Mouse (Mus musculus): ENCODE data around the gene Fli1.
A peak's percentile ranks its signal among the peaks of the same experiment; 100 is the strongest.

Gene Fli1

DNA sequence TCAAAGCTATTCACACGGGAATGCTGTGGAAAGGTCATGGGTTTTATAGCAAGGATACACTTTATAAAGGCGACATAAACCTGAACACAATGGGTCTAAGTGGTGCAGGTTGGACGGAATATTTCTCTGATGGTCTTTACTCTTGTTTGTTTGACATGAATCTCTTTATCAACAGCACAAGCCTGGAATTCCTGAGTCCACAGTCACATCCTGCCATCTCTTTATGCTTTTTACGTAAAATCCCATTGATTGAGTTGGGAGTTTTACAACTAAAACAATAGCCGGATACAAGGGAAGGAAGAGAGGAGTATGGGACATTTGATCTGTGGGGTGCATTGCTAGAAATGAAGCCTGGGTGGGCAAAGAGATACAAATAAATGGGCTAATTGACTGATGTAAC is 16.9 kb downstream of the Fli1 start:
- DNase-seq (ENCODE audit: inconsistent age in 2 of 2, low spot score in 1 of 2) = peak in 1 of 2 experiments; percentile 41

DNA sequence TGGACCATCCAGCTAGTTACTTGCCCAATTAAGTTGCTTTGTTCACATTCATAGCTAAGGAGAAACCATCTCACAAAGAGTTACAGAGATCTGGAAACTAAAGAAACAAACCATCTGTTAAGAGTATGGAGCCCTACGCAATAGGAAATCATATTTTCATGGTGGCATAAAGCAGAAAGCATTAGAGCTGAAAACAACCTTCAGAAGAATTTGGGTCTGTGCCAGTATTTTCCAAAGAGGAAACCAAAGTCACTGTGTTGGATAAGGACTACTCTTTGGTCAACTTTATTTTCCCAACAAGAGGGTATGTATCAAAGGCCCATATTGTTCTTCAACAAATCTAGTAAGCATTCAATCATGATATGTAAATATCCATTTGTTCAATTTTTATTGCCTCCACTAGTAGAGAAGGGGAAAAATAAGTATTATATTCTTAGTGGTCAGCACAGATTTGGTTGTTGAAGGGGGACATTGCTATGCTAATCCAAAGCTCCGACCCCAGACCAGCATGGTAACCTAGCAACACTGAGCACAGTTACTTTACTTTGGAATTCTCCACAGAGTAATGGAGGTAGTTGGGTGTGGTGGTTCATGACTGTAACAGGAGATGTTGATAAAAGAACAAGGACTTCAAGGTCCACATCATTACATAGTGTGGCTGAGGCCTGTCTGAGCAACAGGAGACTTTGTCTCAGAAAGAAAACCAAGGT is 20.0 kb downstream of the Fli1 start:
- DNase-seq (ENCODE audit: inconsistent age in 2 of 2, low spot score in 1 of 2) = no peak

DNA sequence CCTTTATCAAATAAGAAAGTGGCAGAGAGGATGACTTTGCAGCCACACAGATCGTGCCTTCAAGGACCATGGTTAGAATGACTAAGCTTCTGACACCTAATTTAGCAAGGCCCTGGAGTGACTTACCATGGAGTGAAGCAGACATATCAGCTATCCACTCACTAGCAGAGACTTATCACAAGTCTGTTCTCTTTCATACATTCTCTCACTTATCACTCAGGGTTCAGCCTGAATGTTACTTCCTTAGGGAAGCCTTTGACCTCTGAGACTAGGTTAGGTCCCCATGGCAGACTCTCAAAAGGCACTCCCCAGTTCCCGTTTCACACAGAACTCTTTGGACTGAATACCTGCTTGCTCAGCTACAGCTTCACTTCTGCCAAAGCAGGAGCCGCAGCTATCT is 21.3 kb downstream of the Fli1 start:
- DNase-seq (ENCODE audit: inconsistent age in 2 of 2, low spot score in 1 of 2) = no peak

DNA sequence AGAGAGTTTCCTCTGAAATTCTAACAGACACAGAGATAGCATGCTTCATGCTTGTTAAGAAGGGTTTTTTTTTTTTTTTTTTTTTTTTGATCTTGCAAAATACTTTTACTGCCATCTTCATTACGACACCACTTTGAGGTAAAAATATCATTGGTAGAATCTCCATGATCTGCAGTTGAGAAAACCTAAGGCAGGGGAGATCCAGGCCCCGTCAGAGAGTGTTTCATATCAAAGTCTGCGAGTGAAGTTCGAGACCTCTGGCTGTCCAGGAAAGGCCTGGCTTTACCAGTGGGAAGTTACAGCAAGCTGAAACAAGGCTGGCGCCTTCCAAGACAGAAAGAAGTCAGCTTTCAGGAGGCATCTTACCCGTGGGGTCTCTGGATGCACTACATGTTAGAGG is 21.8 kb downstream of the Fli1 start:
- no peak for DNase-seq (ENCODE audit: inconsistent age in 2 of 2, low spot score in 1 of 2)

DNA sequence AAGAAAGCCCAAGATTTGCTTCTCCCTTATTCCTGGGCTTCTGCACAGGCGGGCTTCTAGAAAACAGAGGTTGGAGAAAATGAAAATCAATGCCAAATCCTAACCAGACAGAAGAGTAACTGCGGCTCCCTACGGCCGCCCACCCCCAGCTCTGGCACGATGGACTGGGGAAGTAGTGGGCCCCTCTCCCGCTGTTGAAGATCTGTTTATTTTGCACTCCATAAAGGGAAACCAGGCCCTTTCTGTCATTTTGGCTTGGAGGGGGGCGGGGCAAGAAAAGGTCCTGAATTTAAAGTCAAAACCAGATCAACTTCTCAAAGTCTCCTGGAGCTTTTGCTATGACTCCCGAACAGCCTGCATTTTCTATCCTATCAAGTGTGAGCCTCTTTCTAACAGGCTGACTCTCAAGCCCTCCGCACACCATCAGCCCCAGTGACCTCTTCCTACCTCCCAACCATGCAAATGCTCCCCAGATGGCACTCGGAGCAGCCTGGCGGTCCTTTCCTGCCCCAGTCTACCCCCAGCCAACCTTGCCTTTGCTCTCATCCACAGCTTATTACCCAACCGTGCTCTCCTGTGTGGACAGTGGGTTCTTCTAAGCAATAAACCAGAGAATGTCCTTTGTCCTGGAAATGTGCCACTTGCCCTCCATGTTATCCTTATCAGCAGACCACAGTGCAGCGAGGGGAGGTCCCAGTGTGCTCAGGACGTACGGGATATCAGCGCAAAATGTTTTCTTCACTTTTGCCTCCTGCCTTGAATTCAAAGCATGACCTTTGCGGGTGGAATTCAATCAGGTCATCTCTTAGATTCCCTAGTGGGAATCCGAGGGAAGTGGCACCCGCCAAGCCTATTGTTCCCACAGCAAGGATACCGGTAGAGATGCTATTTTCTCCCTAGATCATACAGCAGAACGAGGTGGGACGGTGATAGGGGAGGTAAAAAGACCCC is 23.3 kb downstream of the Fli1 start:
- peak in 1 of 2 experiments; percentile 61 for DNase-seq (ENCODE audit: inconsistent age in 2 of 2, low spot score in 1 of 2)

DNA sequence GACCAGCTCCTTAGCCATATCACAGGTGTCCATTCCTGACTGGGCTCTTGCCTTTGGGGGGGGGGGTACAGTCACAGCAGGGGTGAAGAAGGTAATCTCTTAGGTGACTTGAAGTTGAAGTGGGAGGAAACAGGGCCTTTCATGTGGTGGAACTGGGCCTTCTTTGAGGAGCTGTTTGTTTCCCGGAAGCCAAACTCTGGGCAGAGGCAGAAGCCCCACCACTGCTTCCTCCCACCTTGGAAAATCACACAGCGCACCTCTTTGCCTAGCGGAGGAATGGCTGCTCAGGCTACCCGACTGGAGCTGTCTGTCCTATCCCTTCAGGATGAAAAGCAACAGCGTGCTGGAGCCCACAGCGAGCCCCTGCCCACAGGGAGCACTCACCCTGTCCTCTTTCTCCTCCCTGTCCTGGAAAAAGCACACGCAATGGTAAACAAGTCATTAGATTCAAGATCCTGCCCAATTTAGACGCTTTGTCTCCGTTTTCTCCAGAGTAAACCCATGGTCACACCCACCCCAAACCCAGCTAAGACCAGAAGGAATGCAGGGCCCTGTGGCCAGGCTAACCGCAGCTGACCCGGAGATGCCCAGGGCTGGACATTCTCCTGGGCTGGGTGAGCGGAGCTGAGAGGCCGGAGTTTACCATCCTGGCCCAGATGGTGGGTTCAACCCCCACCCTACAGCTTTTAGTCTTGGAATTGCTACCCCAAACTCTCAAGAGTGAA is 24.1 kb downstream of the Fli1 start:
- no peak for DNase-seq (ENCODE audit: inconsistent age in 2 of 2, low spot score in 1 of 2)

DNA sequence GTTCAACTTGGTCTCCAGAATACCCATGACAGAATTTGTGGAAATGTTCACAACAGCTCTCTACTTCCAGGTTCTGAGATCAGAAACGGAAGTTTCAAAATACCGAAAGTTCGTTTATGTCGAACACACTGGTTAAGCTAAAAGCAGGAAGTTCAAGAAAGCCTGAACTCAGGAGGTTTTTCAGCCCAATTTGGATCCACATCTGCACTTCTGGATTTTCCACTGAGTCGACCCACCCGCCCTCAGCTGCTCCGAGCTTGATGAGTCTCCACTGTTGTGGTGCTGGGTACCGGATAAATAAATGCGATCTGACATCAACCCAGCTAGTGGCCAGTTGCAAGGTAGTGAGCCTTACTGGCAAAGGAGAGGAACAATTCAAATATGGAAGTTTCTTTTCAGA is 26.0 kb downstream of the Fli1 start:
- peak in 1 of 2 experiments; percentile 57 for DNase-seq (ENCODE audit: inconsistent age in 2 of 2, low spot score in 1 of 2)

DNA sequence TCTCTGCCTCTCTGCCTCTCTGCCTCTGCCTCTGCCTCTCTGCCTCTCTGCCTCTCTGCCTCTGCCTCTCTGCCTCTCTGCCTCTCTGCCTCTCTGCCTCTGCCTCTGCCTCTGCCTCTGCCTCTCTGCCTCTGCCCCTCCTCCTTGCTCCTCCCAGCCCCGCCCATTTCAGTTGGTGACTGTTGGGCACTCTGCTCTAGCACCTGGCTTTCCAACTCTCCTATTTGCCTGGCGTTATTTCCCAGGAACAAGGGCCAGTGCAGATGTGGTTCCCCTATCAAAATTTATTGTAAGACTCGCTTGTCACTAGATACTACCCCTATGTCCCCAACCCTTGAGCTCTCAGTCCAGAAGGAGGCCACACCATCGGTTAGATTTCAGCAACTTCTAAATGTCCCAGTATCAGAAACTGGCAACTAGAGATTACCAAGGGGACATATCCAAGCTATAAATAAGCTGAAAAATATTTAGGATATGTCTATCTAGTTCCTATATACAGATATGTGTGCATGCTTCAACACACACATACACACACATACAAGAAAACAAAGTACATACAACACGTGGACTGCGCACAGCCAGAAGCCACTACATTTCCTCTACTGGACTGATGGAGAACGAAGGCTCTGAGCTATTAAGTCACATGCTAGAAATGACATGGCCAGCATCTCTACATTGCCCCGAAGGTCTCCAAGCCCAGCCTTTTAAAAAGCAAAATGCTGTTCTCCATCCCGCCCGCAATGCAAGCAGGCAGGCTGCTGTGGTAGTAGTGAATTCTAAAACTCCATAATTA is 26.6 kb downstream of the Fli1 start:
- peak in 1 of 2 experiments; percentile 41 for DNase-seq (ENCODE audit: inconsistent age in 2 of 2, low spot score in 1 of 2)

DNA sequence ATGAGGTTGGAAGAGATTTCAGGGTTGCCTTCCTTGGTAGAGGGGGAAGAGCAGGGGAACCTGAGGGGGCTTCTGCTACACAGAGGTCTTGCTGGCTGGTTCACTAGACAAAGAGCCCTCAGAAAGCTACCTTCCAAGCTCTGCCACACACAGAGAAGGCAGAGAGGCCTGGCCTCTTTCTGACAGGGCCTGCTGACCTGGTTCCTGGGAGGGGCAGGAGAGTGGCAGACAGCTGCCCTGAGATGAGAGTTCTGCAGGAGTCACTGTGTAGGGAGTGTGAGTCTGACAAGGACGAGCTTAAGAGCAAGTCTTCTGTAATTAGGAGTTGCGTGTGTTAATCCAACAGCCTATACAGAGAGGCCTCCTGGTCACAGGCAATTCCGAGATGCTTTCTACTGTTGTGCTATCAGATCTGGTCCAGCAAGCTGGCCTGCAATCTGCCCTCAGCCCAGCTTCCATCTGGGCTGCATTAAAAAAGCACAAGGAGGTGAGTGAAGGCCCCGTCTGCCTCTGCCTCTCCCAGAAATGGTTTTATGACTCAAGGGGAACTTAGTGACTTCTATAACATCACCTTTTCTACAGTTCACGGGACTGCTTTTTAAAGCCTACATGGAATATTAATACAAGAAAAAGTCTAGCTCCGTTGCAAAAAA is 28.1 kb downstream of the Fli1 start:
- no peak for DNase-seq (ENCODE audit: inconsistent age in 2 of 2, low spot score in 1 of 2)

DNA sequence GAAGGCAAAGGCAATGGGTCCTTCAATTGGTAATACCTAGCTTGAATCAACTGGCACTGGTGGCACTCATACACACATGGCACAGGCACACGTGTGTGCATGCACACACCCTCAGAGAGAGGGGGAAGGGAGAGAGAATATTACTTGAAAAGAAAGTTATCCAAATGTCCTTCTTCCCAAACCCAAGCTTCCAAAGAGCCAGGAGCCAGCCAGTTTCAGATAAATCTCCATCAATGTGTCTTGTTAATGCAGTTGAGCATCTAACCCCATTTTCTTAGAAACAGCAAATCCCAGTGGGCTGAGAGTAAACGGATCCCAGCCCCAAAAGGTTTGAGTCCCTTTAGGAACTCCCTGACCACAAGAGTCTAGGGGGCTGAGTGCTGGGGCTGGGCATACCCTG is 29.2 kb downstream of the Fli1 start:
- DNase-seq (ENCODE audit: inconsistent age in 2 of 2, low spot score in 1 of 2) = no peak

DNA sequence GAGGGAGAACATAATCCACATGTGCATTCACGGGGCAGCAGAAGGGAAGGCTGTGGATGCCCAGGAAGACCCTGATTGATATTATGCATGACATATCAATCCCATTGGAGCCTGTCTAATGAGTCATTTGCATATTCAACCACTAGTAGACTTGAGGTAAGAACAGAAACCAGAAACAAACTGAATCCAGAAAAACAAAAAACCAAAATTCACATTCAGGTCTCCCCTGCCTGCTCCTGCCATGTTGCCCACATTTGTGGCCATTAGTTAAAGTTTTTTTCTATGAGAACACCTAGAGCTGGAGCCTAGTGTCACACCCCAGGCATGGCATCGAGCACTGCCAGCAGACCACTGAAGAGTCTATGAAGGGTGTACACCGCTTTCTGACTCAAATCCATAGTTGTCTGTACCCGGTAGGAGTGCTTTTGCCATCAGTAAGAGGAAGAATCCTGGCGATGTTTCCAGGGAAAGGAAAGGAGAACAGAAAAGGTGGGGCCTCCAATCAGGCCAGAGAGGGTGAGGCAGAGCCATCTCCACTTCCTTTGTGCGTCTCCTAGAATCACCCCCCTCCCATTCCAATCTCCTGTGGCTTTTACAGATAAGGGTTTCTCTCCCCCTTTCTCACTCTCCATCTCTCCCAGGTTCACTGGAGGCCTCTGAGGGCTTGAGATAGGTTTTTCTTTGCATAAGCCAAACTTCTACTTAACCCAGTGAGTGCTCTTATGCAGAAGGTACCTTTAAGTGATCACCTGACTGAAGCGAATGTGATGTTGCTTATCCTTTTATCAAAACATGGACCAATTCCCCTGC is 32.0 kb downstream of the Fli1 start:
- DNase-seq (ENCODE audit: inconsistent age in 2 of 2, low spot score in 1 of 2) = no peak

DNA sequence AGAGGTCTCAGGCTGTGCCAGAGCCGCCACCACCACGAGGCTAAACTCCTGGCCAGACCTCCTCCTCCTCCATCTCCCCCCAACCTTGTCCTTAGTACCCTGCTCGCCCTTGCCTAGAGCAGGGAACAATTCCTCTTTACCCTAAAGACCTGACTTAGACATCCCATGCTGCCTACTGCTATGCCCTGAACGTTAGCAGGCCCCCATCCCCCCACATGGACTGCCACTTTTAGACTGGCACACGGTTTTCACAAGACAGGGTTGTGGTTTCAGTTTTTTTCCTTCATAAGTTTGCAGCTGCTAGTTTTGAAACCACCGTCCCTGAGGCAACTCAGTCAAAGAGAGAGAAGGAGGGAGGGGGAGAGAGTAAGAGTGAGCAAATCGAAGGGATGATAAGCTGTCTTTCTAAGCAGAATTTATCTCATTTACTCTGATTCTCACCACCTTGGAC is 32.9 kb downstream of the Fli1 start:
- no peak for DNase-seq (ENCODE audit: inconsistent age in 2 of 2, low spot score in 1 of 2)

DNA sequence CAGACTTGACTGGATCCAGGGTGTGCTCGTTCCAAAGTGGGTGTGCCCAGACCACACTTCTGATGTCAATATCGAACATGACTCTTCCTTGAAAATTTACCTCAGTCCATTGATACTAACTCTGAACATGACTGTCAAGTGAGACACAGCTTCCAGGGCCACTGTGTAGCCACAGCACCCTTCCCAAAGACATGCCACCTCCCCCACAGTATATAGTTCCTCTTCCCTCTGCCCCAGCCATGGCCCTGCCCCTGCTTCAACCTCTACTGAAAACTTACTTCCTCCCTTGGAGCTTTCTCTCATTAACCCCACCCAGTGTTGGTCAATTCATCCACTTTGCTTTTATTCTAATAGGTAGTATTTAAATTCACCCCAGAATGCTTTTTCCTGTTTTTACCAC is 34.0 kb downstream of the Fli1 start:
- peak in 1 of 2 experiments; percentile 60 for DNase-seq (ENCODE audit: inconsistent age in 2 of 2, low spot score in 1 of 2)

DNA sequence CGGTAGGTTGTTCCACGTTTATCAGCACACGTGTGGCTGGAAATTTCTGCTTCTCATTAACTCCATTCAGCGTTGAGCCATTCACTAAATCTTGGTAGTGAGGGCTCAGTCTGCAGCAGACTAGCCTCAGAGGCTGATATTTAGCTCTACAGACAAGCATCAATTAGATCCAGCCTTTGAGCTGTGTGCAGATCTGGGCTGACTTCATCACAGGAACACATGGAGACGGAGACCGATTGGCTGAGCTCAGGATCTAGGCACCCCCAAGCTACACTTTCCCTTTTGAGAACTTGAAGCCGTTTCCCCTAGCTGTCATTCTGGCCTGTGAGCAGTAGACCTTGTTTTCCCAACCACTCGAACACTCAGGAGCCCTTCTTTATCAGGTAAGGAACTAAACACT is 34.5 kb downstream of the Fli1 start:
- DNase-seq (ENCODE audit: inconsistent age in 2 of 2, low spot score in 1 of 2) = no peak

DNA sequence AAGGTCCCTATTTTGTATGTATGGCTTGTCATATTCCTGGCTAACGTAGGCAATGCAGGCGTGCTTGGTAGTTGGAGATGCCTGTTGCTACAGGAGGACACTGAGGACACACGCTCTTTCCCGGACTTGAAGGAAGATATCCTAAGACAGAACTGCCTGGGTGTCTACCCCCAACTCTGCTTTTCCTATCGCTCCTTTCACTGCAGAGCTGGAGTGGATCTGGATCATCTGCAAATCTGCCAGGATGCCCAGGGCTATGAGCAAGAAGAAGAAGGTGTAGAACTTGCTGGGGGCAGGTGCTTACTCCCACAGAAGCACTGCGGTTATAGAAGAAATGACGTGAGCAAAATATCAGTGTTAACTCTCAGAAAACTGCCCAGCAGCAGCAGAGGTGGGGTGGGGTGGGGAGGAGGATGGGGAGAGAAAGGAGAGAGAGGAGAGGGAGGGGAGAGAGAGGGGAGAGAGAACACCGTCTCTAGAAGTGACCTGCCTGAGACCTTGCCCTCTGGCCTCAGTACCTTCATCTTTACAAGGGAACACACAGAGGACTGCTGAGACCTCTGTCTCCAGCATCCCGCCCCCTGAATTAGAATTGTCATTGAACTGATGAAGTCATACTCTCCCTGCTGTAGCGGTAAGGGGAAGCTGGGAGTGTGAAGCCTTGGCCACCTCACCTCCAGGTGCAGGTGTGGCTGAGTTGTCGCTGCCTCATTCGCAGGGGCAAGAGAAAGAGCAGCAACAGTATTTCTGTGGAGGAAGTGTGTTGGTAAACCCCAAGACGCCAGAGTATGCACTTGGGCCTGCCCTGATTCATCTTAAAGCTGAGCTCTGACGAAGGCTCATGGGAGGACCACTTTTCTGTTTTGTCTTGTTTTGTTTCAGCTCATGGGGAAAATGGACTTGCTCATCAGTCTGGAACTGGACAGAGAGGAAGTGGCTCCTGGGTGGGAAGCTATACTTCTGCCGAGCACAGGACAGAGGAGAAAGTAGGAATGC is 35.5 kb downstream of the Fli1 start:
- DNase-seq (ENCODE audit: inconsistent age in 2 of 2, low spot score in 1 of 2) = peak in 1 of 2 experiments; percentile 43

DNA sequence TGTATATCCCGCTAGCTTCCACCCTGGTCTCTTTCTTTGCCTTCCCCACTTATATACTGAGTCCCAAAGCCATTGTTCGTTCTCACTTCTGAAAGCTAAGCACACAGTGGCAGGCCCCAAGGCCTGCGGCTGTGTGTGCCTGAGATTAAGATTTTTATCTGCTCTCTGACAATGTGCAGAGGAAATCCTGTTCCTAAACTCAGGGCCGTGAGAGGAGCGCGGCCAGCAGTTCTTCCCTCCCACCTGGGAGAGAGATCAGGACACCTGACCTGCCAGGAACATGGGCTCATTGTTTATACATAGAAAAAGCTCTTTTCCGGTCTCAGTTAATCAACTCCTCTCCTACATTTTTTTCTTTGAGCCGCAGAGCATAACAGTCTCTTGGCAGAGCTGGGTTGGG is 36.5 kb downstream of the Fli1 start:
- DNase-seq (ENCODE audit: inconsistent age in 2 of 2, low spot score in 1 of 2) = peak; percentile 57 to 72

DNA sequence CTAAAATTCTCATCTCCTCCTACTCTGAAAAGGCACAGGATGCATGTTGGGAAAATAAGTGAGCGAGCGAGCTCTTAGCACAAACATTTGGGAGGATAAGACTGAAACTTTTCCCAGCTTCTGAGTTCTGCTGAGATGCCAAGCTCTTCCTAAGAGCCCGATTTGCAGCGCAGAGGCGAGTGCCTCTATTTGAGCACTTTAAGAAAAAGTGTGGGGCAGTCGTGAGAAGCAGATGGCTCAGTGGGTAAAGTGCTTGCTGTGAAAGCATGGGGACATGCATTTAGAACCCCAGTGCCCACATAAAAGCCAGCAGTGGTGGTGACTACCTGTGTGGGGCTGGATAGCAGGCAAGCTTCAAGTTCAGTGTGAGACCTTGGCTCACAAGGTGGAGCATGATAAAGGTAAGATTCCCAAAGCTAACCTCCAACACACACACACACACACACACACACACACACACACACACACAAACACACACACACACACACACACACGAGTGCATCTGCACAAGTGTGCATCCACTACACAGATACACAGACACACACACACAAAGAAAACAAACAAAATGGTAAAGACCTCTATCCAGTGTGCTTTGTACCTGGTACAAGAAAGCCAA is 37.1 kb downstream of the Fli1 start:
- no peak for DNase-seq (ENCODE audit: inconsistent age in 2 of 2, low spot score in 1 of 2)

DNA sequence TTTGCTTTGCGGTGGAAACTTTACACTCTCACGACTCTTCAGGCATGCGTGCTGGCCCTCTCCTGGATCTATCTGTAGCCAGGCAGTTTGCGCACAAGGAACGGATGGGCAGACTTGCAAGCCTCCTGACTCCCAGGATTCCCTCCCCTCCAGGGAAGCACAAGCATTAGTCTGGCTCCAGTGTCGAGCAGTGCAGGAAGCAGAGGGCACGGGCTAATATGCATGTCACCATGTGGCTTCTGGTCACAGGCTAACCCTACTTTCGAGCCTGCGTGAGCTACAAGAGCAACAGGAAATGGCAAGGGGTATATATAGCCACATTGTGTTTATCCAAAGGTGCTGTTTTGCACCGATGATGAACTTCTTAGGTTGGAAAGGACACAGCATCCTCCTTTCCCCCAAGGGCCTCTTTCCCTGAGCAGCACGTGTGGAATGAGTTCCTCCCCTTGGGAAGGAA is 38.6 kb downstream of the Fli1 start:
- peak; percentile 48 to 64 for DNase-seq (ENCODE audit: inconsistent age in 2 of 2, low spot score in 1 of 2)
